Mouse (Mus musculus) left cerebral cortex, postnatal 25 days (tissue): ENCODE data around the gene Irgq. TPM values are rescaled to one million over a fixed set of nuclear protein-coding genes. Genes with fewer than 3 reads are reported as not detected.
"Not testable (repeated sequence)": the region's sequence is repeated elsewhere in the genome, so short reads cannot be mapped to it uniquely, and the experiment has no call there.

Experiments used
- DNase-seq, 2 experiments: peaks; one replicate each; pipeline ENCODE4 v3.0.0; 2022; ENCODE audit warnings: low spot score in 2 of 2, mixed read lengths in 1 of 2
- intact Hi-C: fragments of 180-260 bp; cut with DNase I; formaldehyde crosslinking; loops from one replicate; pipeline ENCODE4 v1.15.1; 2025
- total RNA-seq, 2 experiments: library from RNA; stranded (reverse); gene quantifications; 2 replicates each; pipeline ENCODE4 v1.2.3; 2021

The Irgq gene
- total RNA-seq, result 10 to 100 TPM; 87.8 to 88.6 TPM

DNA sequence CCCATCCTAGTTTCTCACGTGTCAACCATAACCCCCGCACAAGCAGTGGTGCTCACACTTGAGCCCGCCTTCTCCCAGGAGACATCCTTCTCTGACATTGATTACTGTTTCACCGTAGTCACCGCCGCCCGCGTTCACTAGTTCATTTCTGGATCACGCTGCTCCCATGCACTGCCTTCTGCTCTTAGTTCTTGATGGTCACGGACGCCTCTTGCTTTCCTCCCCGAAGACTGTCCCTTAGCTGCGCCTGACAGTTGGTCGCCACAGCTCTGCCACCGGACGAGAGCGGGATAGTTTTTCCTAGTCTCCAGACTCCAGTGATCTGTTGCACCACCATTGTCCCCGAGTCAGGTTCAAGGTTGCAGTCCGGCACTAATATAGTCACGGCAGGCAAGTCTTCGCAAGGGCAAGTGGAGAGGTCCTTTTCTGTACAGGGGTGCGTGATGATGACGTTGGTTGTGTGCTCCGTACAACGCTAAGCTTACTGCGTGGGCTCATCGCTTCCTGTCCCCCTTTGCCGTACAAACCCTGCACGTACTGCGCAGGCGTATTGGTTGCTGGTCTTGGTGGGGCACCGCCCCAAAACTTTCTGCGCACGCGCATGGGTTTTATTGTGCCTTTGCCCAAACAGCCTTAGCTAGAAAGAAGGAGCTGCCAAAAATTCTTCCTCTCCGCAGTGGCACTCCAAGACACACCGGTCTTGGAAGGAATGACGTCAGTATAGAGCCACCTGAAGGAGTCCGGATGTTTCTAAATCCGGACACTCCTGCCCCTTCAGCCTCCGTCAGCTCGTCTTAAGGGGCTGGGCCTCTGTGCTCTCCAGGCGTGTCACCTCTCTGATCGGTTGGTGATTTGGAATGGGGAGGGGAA lies at the start of gene Irgq:
Gene Irgq, plus strand, starts transcription at position 628 of the 870 bp plus-strand sequence.
- peak; percentile 99 for DNase-seq
- intact Hi-C loops, result loop anchor here (1.0 to 5.0 kb wide), 3 partner anchors 17 to 132 kb away; partner anchors contain the start of gene Zfp428

DNA sequence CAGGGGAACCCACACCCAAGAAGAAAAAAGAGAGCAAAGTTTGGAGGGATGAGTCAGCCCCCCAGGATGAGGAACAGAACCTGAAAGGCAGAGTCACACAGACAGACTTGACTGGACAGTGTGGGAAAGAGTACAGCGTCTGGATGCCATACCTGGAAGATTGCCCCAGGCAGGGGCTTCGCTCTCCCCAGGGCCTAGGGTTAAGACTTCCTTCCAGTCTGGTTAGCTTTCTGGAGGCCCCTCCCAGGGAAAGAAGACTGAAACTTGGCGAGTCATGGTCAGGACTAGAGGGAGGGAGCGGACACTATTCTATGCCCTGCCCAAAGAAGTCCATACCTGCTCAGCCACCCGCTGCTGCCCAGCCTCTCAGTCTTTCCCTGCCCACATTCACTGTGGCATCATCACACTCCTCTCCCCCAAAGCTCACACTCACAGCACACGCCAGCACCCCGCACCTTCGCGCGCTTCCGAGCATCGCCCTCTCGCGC lies 49.5 kb upstream of the Irgq start:
- no peak for DNase-seq
- intact Hi-C loops, result loop anchor here (1.0 kb wide), 1 partner anchor 33 kb away; no protein-coding TSS in a partner anchor

DNA sequence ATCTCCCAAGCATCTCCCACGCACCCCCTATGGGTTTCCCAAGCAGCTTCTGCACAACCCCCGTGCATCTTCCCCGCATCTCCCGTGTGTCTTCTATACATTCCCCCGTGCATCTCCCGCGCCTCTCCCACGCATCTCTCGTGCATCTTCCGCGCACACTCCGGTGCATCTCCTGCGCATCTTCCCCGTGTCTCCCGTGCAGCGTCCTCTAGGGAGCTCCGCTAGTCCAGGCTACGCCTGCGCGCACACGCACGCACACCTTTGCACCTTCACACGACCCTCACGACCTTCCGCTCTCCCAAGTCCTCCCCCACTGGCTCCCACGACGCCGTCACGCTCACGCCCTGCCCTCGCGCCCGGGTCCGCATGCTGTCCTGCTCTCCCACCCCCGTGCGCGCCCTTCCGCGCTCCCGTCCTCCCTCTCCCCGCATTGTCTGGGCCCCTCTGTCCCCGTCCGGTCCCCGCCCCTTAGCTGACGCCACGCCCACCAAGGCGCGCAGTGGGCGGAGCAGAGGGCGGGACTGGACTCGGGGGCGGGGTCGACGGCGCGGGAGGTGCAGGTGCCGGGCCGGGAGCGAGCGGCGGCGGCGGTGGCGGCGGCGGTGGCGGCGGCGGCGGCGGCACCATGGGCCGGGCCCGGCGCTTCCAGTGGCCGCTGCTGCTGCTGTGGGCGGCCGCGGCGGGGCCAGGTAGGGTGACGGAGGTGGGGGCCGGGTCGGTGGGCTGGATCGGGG lies 48.8 kb upstream of the Irgq start, which contains the start of gene Cadm4:
Gene Cadm4, plus strand, starts transcription at position 550 of the 734 bp plus-strand sequence.
- peak; percentile 87 to 90 for DNase-seq
- intact Hi-C loops, result loop anchor here (1.0 to 2.0 kb wide), 2 partner anchors 25 to 33 kb away; partner anchors contain the start of gene Zfp428

DNA sequence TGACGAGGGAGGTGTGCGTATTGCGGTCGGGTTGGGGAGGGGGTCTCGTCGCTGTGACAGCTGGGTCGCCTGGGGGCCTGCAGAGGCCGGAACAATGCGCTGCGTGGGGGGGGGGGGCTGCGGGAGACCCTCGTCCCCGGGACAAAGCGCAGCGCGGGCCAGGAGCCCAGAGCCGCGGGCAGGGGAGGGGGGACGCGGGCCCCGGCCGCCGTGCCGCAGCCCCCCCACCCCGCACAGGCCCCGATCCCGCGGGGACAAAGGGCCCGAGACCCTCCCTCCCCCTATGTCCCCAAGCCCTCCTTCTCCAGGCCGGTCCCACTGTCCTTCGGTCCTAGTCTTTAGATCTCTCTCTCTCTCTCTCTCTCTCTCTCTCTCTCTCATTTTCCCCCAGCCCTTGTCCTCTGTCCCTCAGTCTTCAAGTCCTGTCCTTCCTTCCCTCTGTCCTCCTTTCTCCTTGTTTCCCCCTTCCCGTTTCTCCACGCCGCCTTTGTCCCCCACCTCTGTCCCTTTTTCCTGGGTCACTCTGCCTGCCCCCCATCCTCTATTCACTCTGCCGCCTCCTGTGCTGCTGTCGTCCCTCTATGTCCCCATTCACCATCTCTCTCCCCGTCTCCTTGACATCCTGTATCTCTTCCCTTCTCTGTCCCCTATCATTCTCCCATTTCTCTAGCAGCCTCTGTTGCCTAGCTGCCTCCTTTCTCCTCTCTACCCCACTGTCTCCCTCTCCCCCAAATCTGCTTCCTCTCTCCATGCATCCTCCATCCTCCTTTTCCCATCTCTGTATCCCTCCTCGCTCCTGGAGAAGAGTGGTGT lies 48.1 kb upstream of the Irgq start:
- no peak for DNase-seq
- intact Hi-C loops, result loop anchor here (2.0 kb wide), 1 partner anchor 24 kb away; the partner anchor contains the start of gene Zfp428

DNA sequence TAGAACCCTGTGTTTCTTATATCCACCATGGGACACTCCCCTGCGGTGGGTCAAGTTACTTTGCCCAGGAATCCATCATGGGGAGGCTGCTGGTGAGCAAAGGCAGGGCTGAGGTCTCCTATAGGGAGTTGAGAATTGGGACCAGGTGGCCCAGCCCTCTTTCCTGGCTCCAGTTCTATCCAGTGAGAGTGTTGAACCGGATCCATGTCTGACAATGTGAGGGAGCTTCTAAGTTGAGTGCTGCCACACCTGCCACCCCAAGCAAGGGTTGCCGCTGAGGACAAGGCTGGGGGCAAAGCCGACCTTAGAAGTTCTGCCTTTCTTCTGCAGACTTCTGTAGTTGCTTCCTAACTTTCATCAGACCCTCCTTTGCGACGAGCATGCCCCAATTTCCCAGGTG lies 47.2 kb upstream of the Irgq start:
- intact Hi-C loops, result loop anchor here (2.0 kb wide), 1 partner anchor 24 kb away; the partner anchor contains the start of gene Zfp428

DNA sequence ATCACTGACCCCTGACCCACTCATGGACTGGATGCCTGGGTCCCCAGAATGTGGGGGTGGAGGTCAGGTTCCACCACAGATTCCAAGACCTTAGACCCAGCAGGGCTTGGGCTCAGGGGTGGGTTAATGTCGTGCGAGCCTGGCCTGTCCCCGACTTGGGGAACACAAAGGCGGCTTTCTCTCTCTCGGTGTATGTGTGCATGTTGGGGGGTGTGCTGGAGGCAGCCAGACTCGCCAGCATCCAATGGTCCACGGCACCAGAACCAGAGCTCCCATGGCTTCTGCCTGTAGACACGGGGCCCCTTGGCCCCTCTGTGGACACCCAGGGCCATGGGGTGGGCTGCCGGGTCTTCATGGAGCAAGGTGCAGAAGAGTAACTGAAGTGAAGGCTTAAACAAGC lies 45.0 kb upstream of the Irgq start:
- intact Hi-C loops, result no loop called here
- no peak for DNase-seq

More for the DNA sequence above, 47.2 kb upstream of the Irgq start:
- DNase-seq, result not testable (repeated sequence)

DNA sequence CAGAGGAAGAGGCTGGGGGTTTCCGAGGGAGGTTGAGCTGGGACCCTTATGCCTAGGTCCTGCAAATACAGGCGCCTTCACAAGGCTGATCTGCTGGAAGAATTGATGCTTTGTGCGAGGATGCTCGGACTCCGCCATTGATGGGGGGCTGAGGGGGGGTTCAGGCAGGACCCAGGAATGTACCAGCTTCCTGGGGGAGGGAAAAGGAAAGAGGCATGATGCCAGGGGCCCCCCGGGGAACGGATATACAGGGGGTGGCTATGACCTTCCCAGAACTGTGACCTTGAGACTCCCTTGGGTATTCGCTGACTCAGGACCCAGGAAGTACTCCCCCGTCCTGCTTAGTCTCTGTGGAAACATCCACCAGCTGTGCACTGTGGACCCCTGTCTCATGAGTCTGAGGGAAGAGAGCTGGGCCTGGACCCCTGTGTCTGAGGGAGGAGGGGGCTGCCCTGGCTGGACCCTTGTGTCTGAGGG lies 43.8 kb upstream of the Irgq start:
- no peak for DNase-seq
- intact Hi-C loops, result no loop called here

DNA sequence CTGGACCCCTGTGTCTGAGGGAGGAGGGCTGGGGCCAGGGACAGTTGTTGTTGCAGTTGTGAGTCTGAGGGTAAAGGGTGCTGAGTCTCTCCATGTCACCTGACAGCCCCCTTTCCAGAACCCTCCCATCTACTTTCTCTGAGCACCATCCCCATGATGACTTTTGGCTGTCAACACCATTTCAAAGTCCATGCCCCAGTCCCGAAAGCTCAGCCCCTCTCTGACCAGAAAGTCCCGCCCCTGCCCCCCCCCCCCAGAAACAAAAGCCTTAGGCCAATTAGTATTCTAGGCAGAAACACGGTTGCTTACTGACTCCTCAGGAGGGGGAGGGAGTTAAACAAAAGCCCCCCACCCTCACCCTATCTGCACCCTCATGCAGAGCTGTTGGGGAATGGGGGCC lies 43.1 kb upstream of the Irgq start:
- intact Hi-C loops, result no loop called here
- DNase-seq, result no peak

DNA sequence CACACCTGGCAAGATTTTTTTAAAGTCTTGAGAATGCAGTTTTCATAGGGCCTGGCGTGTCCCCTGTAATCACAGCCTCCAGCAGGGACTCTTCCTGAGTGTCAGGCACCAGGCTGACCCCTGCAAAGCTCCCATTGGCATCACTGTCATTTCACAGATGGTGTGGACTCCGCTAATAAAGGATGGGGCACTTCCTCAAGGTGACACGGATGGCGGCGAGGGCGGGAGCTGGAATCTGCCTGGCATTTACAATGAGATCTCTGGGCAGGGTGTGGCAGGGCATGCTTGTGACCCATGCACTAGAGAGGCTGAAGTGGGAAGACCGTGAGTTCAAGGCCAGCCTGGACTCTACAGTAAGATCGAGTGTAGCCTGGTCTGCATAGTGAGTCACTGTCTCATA lies 42.2 kb upstream of the Irgq start:
- DNase-seq, result no peak
- intact Hi-C loops, result no loop called here

DNA sequence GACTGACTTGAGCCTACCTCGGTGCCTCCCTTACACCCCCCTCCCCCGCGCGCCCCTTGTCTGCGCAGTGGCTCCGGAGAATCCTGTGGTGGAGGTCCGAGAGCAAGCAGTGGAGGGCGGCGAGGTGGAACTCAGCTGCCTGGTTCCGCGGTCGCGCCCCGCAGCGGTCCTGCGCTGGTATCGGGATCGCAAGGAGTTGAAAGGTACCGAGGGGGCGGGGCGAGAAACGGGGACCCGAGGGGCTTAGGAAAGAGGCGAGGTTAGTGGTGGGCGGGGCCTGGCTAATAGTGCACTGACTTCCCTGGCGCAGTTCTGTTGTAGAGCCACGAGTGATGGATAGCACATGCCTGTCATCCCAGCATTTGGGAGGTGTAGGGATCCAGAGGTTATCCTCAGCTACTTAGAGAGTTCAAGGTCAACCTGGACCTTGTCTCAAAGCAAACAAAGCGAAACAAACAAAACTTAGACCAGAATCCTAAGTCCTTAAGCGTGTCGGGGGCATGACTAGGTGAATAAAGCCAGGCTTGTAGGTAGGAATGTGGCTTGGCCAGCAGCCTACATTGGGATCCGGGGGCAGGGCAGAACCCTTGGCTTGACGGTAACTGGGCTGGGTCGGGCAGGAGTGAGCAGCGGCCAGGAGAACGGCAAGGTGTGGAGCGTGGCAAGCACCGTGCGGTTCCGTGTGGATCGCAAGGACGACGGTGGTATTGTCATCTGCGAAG lies 30.5 kb upstream of the Irgq start:
- DNase-seq, result no peak
- intact Hi-C loops, result no loop called here

DNA sequence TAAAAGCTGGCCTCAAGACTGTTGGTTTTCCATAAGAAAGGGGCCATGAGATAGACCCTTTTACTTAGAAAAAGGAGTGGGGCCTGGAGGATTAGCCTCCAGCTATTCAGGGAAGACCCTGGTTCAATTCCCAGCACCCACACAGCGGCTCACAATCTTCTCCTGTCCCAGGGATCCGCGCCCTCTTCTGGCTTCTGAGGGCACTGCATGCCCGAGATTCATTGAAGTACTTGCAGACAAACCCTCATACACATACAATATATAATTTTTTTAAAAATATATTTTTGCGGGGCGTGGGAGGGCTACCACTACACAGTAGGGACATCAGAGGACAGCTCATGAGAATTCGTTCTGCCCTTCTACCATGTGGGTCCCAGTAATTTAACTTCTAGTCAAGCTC lies 29.6 kb upstream of the Irgq start:
- DNase-seq, result peak in 1 of 2 experiments; percentile 53
- intact Hi-C loops, result no loop called here

DNA sequence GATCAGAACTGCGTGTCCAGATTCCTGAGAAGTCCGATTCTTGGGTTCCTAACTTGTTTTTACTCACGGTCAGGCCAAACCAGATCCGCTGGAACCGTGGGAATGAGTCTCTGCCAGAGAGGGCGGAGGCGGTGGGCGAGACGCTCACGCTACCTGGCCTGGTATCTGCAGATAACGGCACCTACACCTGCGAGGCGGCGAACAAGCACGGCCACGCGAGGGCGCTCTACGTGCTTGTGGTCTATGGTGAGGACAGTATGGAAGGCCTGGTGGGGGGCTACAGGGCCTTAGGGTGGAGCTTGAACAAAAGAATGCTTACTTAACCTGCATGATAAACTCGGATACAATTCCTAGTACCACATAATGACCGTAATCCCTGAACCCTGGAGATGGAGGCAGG lies 29.0 kb upstream of the Irgq start:
- DNase-seq, result no peak
- intact Hi-C loops, result no loop called here

DNA sequence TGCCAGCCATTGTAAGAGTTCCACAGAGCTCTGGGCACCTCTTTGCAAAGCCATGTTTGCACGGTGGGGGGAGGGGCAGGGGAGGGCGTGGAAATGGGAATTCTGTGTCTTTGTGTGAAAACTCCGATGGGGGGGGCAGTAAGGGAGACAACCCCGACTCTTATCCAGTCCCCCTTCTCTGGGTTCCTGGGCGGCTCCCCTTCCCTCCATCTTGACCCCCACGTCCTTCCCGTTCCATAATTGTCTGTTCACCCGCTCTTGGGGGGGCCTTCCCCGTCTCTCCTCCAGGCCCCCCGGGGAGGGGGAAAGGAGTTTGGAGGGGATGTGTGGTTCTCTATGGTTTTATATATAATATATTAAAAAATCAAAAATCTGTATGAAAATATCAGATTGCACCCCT lies 26.5 kb upstream of the Irgq start:
- DNase-seq, result no peak
- intact Hi-C loops, result no loop called here

DNA sequence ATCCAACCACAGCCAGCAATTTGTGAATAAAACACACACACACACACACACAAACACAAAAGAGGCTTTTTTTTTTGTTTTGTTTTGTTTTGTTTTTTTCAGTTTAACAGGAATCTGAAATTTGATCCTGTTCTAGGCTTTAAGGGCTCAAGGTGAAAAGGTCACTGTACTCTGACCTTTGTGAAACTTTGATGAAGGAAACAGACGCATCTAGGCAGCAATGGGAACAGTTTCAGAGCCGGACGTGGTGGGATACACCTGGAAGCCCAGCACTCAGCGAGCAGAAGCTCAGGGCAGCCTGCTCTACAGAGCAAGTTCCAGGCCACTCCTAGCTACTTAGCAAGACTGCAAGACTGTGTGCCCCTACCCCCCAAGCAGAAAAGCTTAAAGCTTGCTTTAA lies 25.6 kb upstream of the Irgq start:
- DNase-seq, result no peak
- intact Hi-C loops, result no loop called here

DNA sequence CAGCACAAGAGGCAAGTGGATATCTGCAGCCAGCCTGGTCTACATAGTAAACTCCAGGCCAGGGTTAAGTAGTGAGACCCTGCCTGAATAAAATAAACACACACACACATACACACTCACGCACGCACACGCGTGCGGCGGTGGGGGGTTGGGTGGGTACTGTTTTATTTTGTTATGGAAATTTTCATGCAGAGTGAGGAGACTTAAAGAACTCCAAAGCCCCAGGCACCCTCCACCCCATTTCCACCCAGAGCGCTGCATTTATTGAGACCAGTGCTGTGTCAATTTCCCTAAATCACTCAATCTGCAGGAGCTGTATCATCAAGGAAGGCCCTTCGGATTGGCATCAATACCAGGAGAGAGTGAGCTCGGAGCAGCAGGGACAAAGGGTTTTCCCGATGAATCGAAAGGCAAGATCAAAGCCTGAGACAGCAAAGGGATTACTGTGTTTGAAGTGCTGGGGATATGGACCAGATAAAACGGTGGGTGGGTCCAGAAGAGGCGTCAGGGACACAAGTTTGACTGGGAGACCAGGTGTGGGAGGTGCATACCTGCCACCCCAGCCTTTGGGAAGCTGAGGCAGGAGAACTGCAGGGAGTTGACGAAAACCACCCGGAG lies 24.9 kb upstream of the Irgq start:
- intact Hi-C loops, result loop anchor here (2.0 kb wide), 1 partner anchor 23 kb away; the partner anchor contains the start of gene Cadm4

DNA sequence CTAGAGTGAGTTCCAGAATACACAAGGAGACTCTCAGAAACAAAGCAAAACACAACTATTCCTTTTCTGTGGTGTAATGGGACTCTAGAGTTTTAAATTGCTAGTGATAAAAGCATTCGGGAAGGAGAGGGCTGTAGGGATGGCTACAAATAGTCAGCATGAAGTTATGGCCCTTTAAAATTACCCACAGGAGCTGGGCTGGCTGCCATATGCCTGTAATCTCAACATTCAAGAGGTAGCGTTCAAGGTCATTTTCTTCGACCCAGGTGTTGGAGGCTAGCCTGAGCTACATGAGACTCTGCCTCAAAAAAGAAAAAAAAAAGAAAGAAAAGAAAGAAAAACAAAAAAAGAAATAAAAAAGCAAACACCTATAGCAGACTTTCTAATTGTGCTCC lies 24.4 kb upstream of the Irgq start:
- intact Hi-C loops, result loop anchor here (2.0 kb wide), 1 partner anchor 23 kb away; the partner anchor contains the start of gene Cadm4
- DNase-seq, result no peak

More for the DNA sequence above, 24.9 kb upstream of the Irgq start:
- DNase-seq, result no peak

DNA sequence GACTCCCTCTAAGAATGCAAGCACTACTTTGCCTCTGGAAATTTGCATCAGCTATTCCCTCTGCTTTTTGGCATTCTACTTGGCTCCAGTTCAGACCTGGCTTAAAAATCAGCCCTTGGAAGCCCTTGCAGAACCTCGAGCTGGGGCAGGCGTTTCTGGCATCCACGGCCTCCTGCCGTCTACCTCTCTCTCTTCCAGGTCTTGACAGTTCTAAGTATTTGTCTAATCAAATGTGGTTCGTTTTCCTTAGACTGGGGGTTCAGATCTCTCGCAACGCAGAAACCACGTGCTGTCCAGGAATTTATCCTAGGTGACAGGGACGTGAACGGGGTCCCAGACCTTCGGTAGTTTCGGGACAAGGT lies 24.0 kb upstream of the Irgq start:
- intact Hi-C loops, result loop anchor here (2.0 kb wide), 1 partner anchor 24 kb away; the partner anchor contains the start of gene Cadm4
- DNase-seq, result peak; percentile 65 to 78
